Mouse (Mus musculus) embryonic fibroblast, embryonic 13.5 days (primary cell): ENCODE measurements around the gene Mettl2.
"Not testable (repeated sequence)": the region's sequence is repeated elsewhere in the genome, so short reads cannot be mapped to it uniquely, and the experiment has no call there.

Experiments
- CTCF ChIP-seq: IDR thresholded peaks from 2 replicates; pipeline ENCODE4 v1.5.1; 2011; ENCODE audit warnings: mild to moderate bottlenecking, control low read depth, low read length, moderate library complexity, borderline replicate concordance; ENCODE audit not compliant: insufficient read depth
- POLR2A ChIP-seq: IDR thresholded peaks from 2 replicates; pipeline ENCODE4 v1.6.1; 2011; ENCODE audit warnings: low read depth, mild to moderate bottlenecking, control low read depth, low read length, moderate library complexity

DNA sequence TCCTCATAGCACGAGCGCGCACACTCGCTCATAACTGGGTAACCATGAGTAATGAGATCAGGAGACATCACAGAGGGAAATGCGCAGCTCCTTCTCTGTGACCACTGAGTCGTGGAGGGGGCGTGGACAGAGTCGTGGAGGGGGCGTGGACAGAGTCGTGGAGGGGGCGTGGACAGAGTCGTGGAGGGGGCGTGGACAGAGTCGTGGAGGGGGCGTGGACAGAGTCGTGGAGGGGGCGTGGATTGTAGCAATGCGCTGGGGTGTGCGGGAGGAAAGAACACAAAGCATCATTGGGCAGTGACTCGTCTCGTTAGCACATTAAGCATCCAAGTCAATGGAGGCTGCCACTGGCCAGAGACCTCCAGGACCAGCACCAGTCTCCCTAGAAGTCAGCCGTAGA lies 13.8 kb upstream of the Mettl2 start:
- not testable (repeated sequence) for TF ChIP-seq POLR2A, CTCF
